Comparison of ENCODE assay signal across 26 mouse cellular contexts in genomic region chr1:42599238-42599637, GRCm38 (mm10).
A peak's percentile ranks its signal among the peaks of the same experiment; 100 is the strongest.
DNase-seq lines count a peak whose midpoint lies in the region; ATAC-seq and TF ChIP-seq lines count a peak whose summit lies in the region.
"Had no signal": no experiment of that assay in that cellular context is flagged by ENCODE, and none has a peak within 500 bp of the region (broad histone marks: within the 10 kb centered on the region; RNA-seq: fewer than 3 reads in every experiment).

No protein-coding gene starts in this region.

- no peak overlapping the region; the same call in 1 of the 2 replicates for H3K27ac ChIP-seq in forebrain, embryonic 15.5 days (replicated peaks)
- no peak overlapping the region for H3K27ac ChIP-seq in forebrain, embryonic 11.5 days (ENCODE audit: low read depth, low read length)
- no peak overlapping the region for H3K27ac ChIP-seq in lung, embryonic 14.5 days (ENCODE audit: low read depth)
- no peak overlapping the region for H3K27ac ChIP-seq in kidney, adult 2 months (ENCODE audit: insufficient read depth, low read depth, low read length)
- H3K27ac ChIP-seq: embryonic facial prominence, embryonic 12.5 days; gastrocnemius, adult 2 months; heart, embryonic 13.5 days; hindbrain, embryonic 15.5 days; layer of hippocampus, adult 2 months; limb, embryonic 15.5 days; liver, embryonic 15.5 days had no signal

- 0 out of 2 replicates have a peak, but pooled peaks have one; percentile 16 for ATAC-seq in forebrain, embryonic 15.5 days (replicated peaks)
- no peak for ATAC-seq in forebrain, embryonic 11.5 days (replicated peaks; ENCODE audit: low FRiP score)
- ATAC-seq in lung, embryonic 14.5 days (ENCODE audit: insufficient read depth), result no peak
- ATAC-seq: activated CD4-positive, CD25-positive, alpha-beta regulatory T cell, adult 4 months; CD4-positive, CD25-positive, alpha-beta regulatory T cell, adult 4 months; forebrain, embryonic 16.5 days; lung, postnatal 0 days had no signal

- no peak overlapping the region for H3K4me2 ChIP-seq in forebrain, embryonic 15.5 days (replicated peaks)
- H3K4me2 ChIP-seq in forebrain, embryonic 11.5 days (ENCODE audit: low read depth, low read length, severe bottlenecking), result no peak overlapping the region
- no peak overlapping the region for H3K4me2 ChIP-seq in lung, embryonic 14.5 days
- H3K4me2 ChIP-seq: embryonic facial prominence, embryonic 12.5 days; heart, embryonic 13.5 days; hindbrain, embryonic 15.5 days; limb, embryonic 15.5 days; liver, embryonic 15.5 days had no signal

- H3K27me3 ChIP-seq in forebrain, embryonic 15.5 days, result no peaks in the 10 kb centered on the region
- no peaks in the 10 kb centered on the region for H3K27me3 ChIP-seq in forebrain, embryonic 11.5 days (ENCODE audit: control insufficient read depth, insufficient read depth, low read length)
- H3K27me3 ChIP-seq in lung, embryonic 14.5 days (ENCODE audit: insufficient read depth, low read length), result no peaks in the 10 kb centered on the region
- H3K27me3 ChIP-seq in kidney, adult 2 months (replicated peaks; ENCODE audit: control insufficient read depth, insufficient read depth, low read length), result no peaks in the 10 kb centered on the region
- H3K27me3 ChIP-seq: heart, embryonic 13.5 days; hindbrain, embryonic 15.5 days; limb, embryonic 15.5 days; liver, embryonic 15.5 days had no signal

- TF ChIP-seq POLR2A in kidney, adult 2 months (IDR thresholded peaks at IDR 0.05; ENCODE audit: low read depth, low read length), result no peak

- H3K9ac ChIP-seq in forebrain, embryonic 15.5 days (replicated peaks), result no peak overlapping the region
- no peak overlapping the region for H3K9ac ChIP-seq in forebrain, embryonic 11.5 days (ENCODE audit: low read length)
- no peak overlapping the region for H3K9ac ChIP-seq in lung, embryonic 14.5 days
- H3K9ac ChIP-seq: embryonic facial prominence, embryonic 12.5 days; heart, embryonic 13.5 days; hindbrain, embryonic 15.5 days; limb, embryonic 15.5 days; liver, embryonic 15.5 days had no signal

- H3K4me3 ChIP-seq in forebrain, embryonic 15.5 days, result no peak overlapping the region
- no peak overlapping the region for H3K4me3 ChIP-seq in forebrain, embryonic 11.5 days (ENCODE audit: low read depth, low read length)
- H3K4me3 ChIP-seq in lung, embryonic 14.5 days (ENCODE audit: low read depth, low read length), result no peak overlapping the region
- no peak overlapping the region for H3K4me3 ChIP-seq in kidney, adult 2 months (ENCODE audit: insufficient read depth, low read depth, low read length)
- H3K4me3 ChIP-seq: embryonic facial prominence, embryonic 12.5 days; erythroblast, embryonic 14.5 days; gastrocnemius, adult 2 months; heart, embryonic 13.5 days; hindbrain, embryonic 15.5 days; layer of hippocampus, adult 2 months; limb, embryonic 15.5 days; liver, embryonic 15.5 days had no signal

- no peaks in the 10 kb centered on the region for H3K36me3 ChIP-seq in forebrain, embryonic 15.5 days
- H3K36me3 ChIP-seq in forebrain, embryonic 11.5 days (ENCODE audit: control insufficient read depth, insufficient read depth, low read length), result no peaks in the 10 kb centered on the region
- H3K36me3 ChIP-seq in lung, embryonic 14.5 days (ENCODE audit: insufficient read depth), result no peaks in the 10 kb centered on the region
- no peaks in the 10 kb centered on the region for H3K36me3 ChIP-seq in kidney, adult 2 months (ENCODE audit: control insufficient read depth, insufficient read depth, low read length)
- H3K36me3 ChIP-seq: embryonic facial prominence, embryonic 12.5 days; heart, embryonic 13.5 days; hindbrain, embryonic 15.5 days; limb, embryonic 15.5 days; liver, embryonic 15.5 days had no signal

- H3K4me1 ChIP-seq in forebrain, embryonic 15.5 days, result peaks cover 4% of the 10 kb centered on the region; the same call in 1 of the 2 replicates
- H3K4me1 ChIP-seq in forebrain, embryonic 11.5 days (replicated peaks; ENCODE audit: control insufficient read depth, insufficient read depth, low read length), result no peaks in the 10 kb centered on the region
- no peaks in the 10 kb centered on the region for H3K4me1 ChIP-seq in lung, embryonic 14.5 days (ENCODE audit: insufficient read depth)
- no peaks in the 10 kb centered on the region for H3K4me1 ChIP-seq in kidney, adult 2 months (ENCODE audit: control insufficient read depth, insufficient read depth, low read length)
- H3K4me1 ChIP-seq: embryonic facial prominence, embryonic 12.5 days; heart, embryonic 13.5 days; hindbrain, embryonic 15.5 days; limb, embryonic 15.5 days; liver, embryonic 15.5 days had no signal

- WGBS in forebrain, embryonic 15.5 days, result 71% methylated on average over 6 of the region's 6 CpGs
- 89% methylated on average over 6 of the region's 6 CpGs for WGBS in forebrain, embryonic 11.5 days
- 78% methylated on average over 6 of the region's 6 CpGs for WGBS in lung, embryonic 14.5 days
- 92% methylated on average over 6 of the region's 6 CpGs for WGBS in kidney, adult 2 months

- no peaks in the 10 kb centered on the region for H3K9me3 ChIP-seq in forebrain, embryonic 15.5 days
- no peaks in the 10 kb centered on the region for H3K9me3 ChIP-seq in forebrain, embryonic 11.5 days (ENCODE audit: control insufficient read depth, low read length)
- H3K9me3 ChIP-seq in lung, embryonic 14.5 days (ENCODE audit: low read depth, low read length), result no peaks in the 10 kb centered on the region
- H3K9me3 ChIP-seq: embryonic facial prominence, embryonic 12.5 days; heart, embryonic 13.5 days; hindbrain, embryonic 15.5 days; limb, embryonic 15.5 days; liver, embryonic 15.5 days had no signal

- no peak for TF ChIP-seq CTCF in lung, embryonic 14.5 days (IDR thresholded peaks at IDR 0.05; ENCODE audit: low read depth)
- no peak for TF ChIP-seq CTCF in kidney, adult 2 months (conservative IDR thresholded peaks at IDR 0.05; ENCODE audit: insufficient read depth, insufficient read length, low read depth, low read length)

- DNase-seq in forebrain, embryonic 11.5 days (ENCODE audit: low spot score), result no peak
- DNase-seq in lung, embryonic 14.5 days, result peak; percentile 13
- no peak for DNase-seq in lung, postnatal 10 days
- DNase-seq in brain, adult 2 months (ENCODE audit: low read depth, low spot score), result peak; percentile 60
- peak; percentile 27 for DNase-seq in cerebellum, adult 9-11 months
- DNase-seq in thymus, postnatal 14 days, result no peak
- no peak for DNase-seq in kidney, adult 2 months
- DNase-seq: adrenal gland, postnatal 10 days; gastrocnemius, adult 2 months; kidney, adult 11 months; kidney, postnatal 14 days; layer of hippocampus, postnatal 36 days; midbrain, embryonic 14.5 days; thymus, postnatal 4 days had no signal

Comparison
In these comparisons a context has a peak if more than half of its experiments do, and no peak if none do; other contexts are left out.
1. DNase-seq: peak in lung, embryonic 14.5 days (single experiment), brain, adult 2 months (single experiment) and cerebellum, adult 9-11 months (single experiment); none in forebrain, embryonic 11.5 days (single experiment), lung, postnatal 10 days (single experiment), thymus, postnatal 14 days (single experiment) and kidney, adult 2 months (single experiment).